Mouse (Mus musculus): ENCODE results near the gene Gm49361.
A peak's percentile ranks its signal among the peaks of the same experiment; 100 is the strongest.

The Gm49361 gene

GRCm38 (mm10) chr14:57729975-57730499, 15.9 kb downstream of the Gm49361 start:
- peak; percentile 35 to 37 for DNase-seq

- peak; percentile 9 to 18 for DNase-seq
Measured at GRCm38 (mm10) chr14:57729364-57729763, 16.5 kb downstream of the Gm49361 start.

GRCm38 (mm10) chr14:57726172-57726571, 19.7 kb downstream of the Gm49361 start:
- DNase-seq = peak in 1 of 2 experiments; percentile 11

GRCm38 (mm10) chr14:57724473-57724872, 21.4 kb downstream of the Gm49361 start:
- no peak for DNase-seq

- no peak for DNase-seq
Measured at GRCm38 (mm10) chr14:57718245-57718644, 27.7 kb downstream of the Gm49361 start.

GRCm38 (mm10) chr14:57716601-57717245, 29.2 kb downstream of the Gm49361 start:
- DNase-seq = no peak

GRCm38 (mm10) chr14:57712884-57713283, 33.0 kb downstream of the Gm49361 start:
- DNase-seq = no peak

- DNase-seq = no peak
Measured at GRCm38 (mm10) chr14:57711059-57711458, 34.8 kb downstream of the Gm49361 start.

- DNase-seq = no peak
Measured at GRCm38 (mm10) chr14:57709171-57709570, 36.7 kb downstream of the Gm49361 start.

- no peak for DNase-seq
Measured at GRCm38 (mm10) chr14:57708580-57708979, 37.3 kb downstream of the Gm49361 start.

- no peak for DNase-seq
Measured at GRCm38 (mm10) chr14:57707100-57707893, 38.6 kb downstream of the Gm49361 start.

GRCm38 (mm10) chr14:57706760-57707099, 39.2 kb downstream of the Gm49361 start:
- DNase-seq = no peak

GRCm38 (mm10) chr14:57705759-57706158, 40.1 kb downstream of the Gm49361 start:
- no peak for DNase-seq

- no peak for DNase-seq
Measured at GRCm38 (mm10) chr14:57705075-57705474, 40.8 kb downstream of the Gm49361 start.

- DNase-seq = no peak
Measured at GRCm38 (mm10) chr14:57701915-57702477, 43.9 kb downstream of the Gm49361 start.

GRCm38 (mm10) chr14:57699461-57699970, 46.4 kb downstream of the Gm49361 start:
- no peak for DNase-seq

GRCm38 (mm10) chr14:57699016-57699415, 46.9 kb downstream of the Gm49361 start:
- no peak for DNase-seq

- no peak for DNase-seq
Measured at GRCm38 (mm10) chr14:57696066-57696465, 49.8 kb downstream of the Gm49361 start.

- no peak for DNase-seq
Measured at GRCm38 (mm10) chr14:57695550-57695949, 50.4 kb downstream of the Gm49361 start.

- no peak for DNase-seq
Measured at GRCm38 (mm10) chr14:57694246-57694645, 51.7 kb downstream of the Gm49361 start.

- no peak for DNase-seq
Measured at GRCm38 (mm10) chr14:57692517-57693130, 53.3 kb downstream of the Gm49361 start.

GRCm38 (mm10) chr14:57691316-57691715, 54.6 kb downstream of the Gm49361 start:
- no peak for DNase-seq

GRCm38 (mm10) chr14:57690681-57691080, 55.2 kb downstream of the Gm49361 start:
- DNase-seq = no peak
